Mouse (Mus musculus) liver, embryonic 12.5 days (tissue): ENCODE results near the gene Dock8. TPM values are rescaled to one million over a fixed set of nuclear protein-coding genes. Genes with fewer than 3 reads are reported as not detected.

Experiments used
- ATAC-seq: fragments of 200-750 bp; cut with Nextera tagmentation; 2 replicates; pipeline ENCODE4 v1.8.0; 2017; ENCODE audit warnings: moderate number of reproducible peaks, mild to moderate bottlenecking, moderate library complexity
- H3K27ac ChIP-seq: fragments of 300-500 bp; sonication (generic); 2 replicates; pipeline ENCODE4 v1.5.1; 2016; ENCODE audit warnings: mild to moderate bottlenecking
- H3K27me3 ChIP-seq: fragments of 300-500 bp; sonication (generic); replicated peaks from 2 replicates; pipeline ENCODE4 v1.6.1; 2016; ENCODE audit warnings: mild to moderate bottlenecking, moderate library complexity
- H3K36me3 ChIP-seq: fragments of 300-500 bp; sonication (generic); 2 replicates; pipeline ENCODE4 v1.6.1; 2016; ENCODE audit warnings: mild to moderate bottlenecking, moderate library complexity
- H3K4me1 ChIP-seq: fragments of 300-500 bp; sonication (generic); 2 replicates; pipeline ENCODE4 v1.6.1; 2016
- H3K4me2 ChIP-seq: fragments of 300-500 bp; sonication (generic); 2 replicates; pipeline ENCODE4 v1.6.1; 2016; ENCODE audit warnings: mild to moderate bottlenecking, moderate library complexity
- H3K4me3 ChIP-seq: fragments of 300-500 bp; sonication (generic); 2 replicates; pipeline ENCODE4 v1.5.1; 2016; ENCODE audit warnings: mild to moderate bottlenecking, moderate library complexity
- H3K9ac ChIP-seq: fragments of 300-500 bp; sonication (generic); 2 replicates; pipeline ENCODE4 v1.6.1; 2016; ENCODE audit warnings: mild to moderate bottlenecking, moderate library complexity
- H3K9me3 ChIP-seq: fragments of 300-500 bp; sonication (generic); replicated peaks from 2 replicates; pipeline ENCODE4 v1.6.1; 2016; ENCODE audit warnings: mild to moderate bottlenecking, moderate library complexity
- WGBS: fragments of 180-500 bp; shearing (Covaris S2); methylation state at CpG from one replicate; pipeline ENCODE4 v1.1.7; 2016; ENCODE audit not compliant: insufficient replicate concordance; 5-methylcytosine and 5-hydroxymethylcytosine counted together
- polyA plus RNA-seq: library from polyadenylated mRNA; unstranded; fragments of >200 nt; fragmentation: Nextera tagmentation; extraction: Ambion mirVana; gene quantifications from 2 replicates; pipeline ENCODE4 v1.2.1, GENCODE M21; 2016

The Dock8 gene
- polyA plus RNA-seq, 1 experiment from 2014 or later, result 11.0 TPM

DNA sequence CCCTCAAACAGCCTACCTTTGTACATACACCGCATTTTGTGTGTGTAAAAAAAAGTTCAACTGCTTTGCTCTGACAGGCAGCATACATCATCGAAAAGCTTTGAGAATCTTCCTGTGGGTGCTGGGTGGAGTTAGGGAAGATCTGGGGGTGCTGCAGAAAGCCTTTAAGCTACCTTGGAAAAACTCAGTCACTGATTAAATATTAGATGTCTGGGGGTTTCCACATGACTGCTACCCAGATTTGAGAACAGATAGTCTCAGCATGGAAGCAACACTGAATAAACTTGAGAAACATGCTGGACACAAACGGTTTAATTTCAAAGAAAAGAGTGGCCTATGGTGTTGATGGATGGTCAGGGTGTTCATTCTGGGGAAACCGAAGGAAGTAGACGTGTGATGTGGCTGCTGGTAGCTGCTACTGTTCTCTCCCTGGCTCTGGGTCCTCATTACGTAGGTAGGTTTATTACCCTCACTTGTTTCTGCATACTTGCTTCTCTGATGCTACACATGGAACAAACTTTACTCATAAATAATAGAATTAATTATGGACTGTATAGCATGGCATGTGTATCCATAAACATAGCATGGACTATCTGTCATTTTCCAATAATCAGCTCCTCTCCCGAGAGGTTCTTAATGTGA lies 15.4 kb upstream of the Dock8 start:
- WGBS, result 57% methylated on average over 7 of the region's 7 CpGs
- Histone ChIP-seq H3K9me3 (no peaks in the 10 kb centered on the region), H3K27ac (no peak overlapping the region), H3K4me2 (no peak overlapping the region), H3K36me3 (no peaks in the 10 kb centered on the region), H3K4me3 (no peak overlapping the region), H3K9ac (no peak overlapping the region), H3K27me3 (no peaks in the 10 kb centered on the region), H3K4me1 (peaks cover 20% of the 10 kb centered on the region)
- no peak for ATAC-seq

- ATAC-seq, result no peak
- no peak overlapping the region for H3K4me3 ChIP-seq
- H3K27ac ChIP-seq, result no peak overlapping the region
- no peaks in the 10 kb centered on the region for H3K27me3 ChIP-seq
- peaks cover 23% of the 10 kb centered on the region for H3K4me1 ChIP-seq
- WGBS, result 75% methylated on average over 2 of the region's 2 CpGs
- no peaks in the 10 kb centered on the region for H3K9me3 ChIP-seq
- H3K4me2 ChIP-seq, result no peak overlapping the region
- no peak overlapping the region for H3K9ac ChIP-seq
- no peaks in the 10 kb centered on the region for H3K36me3 ChIP-seq
Measured at GRCm38 (mm10) chr19:24985045-24985444, 14.3 kb upstream of the Dock8 start.

DNA sequence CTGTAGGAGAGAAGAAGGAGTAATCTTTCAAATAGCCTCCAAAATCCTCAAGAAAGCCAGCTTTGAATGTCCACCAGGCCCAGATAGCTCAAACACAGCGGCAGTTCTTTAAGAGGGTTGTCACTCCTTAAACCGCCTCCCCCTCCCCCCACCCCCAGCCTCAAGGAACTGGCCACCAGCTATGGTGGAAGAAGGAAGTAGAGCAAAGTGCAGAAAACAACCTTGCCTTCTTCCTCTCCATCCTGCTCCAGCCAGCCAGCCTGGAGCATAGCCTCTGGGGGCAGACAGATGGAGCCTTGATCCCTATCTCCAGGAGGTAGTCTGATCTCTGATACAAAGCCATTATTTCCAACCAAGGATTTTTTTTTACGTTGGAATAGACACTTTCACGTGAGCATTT lies 12.0 kb upstream of the Dock8 start:
- ATAC-seq, result no peak
- H3K4me2 ChIP-seq, result no peak overlapping the region
- no peaks in the 10 kb centered on the region for H3K36me3 ChIP-seq
- H3K9me3 ChIP-seq, result no peaks in the 10 kb centered on the region
- no peak overlapping the region for H3K4me3 ChIP-seq
- H3K27me3 ChIP-seq, result no peaks in the 10 kb centered on the region
- no peak overlapping the region for H3K27ac ChIP-seq
- peaks cover 26% of the 10 kb centered on the region for H3K4me1 ChIP-seq
- H3K9ac ChIP-seq, result no peak overlapping the region
- 30% methylated on average over 4 of the region's 4 CpGs for WGBS

DNA sequence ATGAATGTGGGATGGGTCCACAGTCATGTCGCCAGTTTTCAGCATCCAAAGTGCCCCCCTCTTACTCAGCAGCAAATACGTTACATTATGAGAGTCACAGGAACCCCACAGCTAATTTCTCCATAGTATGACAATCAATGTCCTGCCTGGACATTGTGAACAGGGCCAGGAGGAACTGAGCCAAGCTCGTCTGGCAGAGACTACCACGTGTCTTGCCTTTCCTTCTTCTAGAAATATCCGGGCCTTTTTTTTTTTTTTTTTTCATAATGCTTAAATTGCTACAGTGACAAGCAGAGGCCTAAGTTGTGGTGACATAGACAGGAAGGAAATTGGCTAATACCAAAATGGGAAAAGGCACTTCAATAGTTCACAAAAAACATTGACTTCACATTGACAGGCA lies 10.5 kb upstream of the Dock8 start:
- 44% methylated on average over 5 of the region's 5 CpGs for WGBS
- H3K27me3 ChIP-seq, result no peaks in the 10 kb centered on the region
- no peak overlapping the region for H3K4me3 ChIP-seq
- H3K4me1 ChIP-seq, result peaks cover 26% of the 10 kb centered on the region
- no peak overlapping the region for H3K4me2 ChIP-seq
- no peak overlapping the region for H3K9ac ChIP-seq
- no peak for ATAC-seq
- H3K27ac ChIP-seq, result no peak overlapping the region
- H3K9me3 ChIP-seq, result no peaks in the 10 kb centered on the region
- no peaks in the 10 kb centered on the region for H3K36me3 ChIP-seq

- H3K4me2 ChIP-seq, result peak overlapping the region; percentile 40
- peak overlapping the region; percentile 65 for H3K27ac ChIP-seq
- H3K9ac ChIP-seq, result no peak overlapping the region
- peaks cover 26% of the 10 kb centered on the region for H3K4me1 ChIP-seq
- no peaks in the 10 kb centered on the region for H3K27me3 ChIP-seq
- no peak overlapping the region for H3K4me3 ChIP-seq
- WGBS, result 20% methylated on average over 7 of the region's 7 CpGs
- peak; percentile 74 for ATAC-seq
- no peaks in the 10 kb centered on the region for H3K9me3 ChIP-seq
- no peaks in the 10 kb centered on the region for H3K36me3 ChIP-seq
Measured at GRCm38 (mm10) chr19:24990138-24990822, 9.1 kb upstream of the Dock8 start.

- WGBS, result 66% methylated on average over 6 of the region's 6 CpGs
Measured at GRCm38 (mm10) chr19:24993526-24993925, 5.8 kb upstream of the Dock8 start.

GRCm38 (mm10) chr19:24994900-24995299 lies 4.4 kb upstream of the Dock8 start:
- 17% methylated on average over 8 of the region's 8 CpGs for WGBS
- Histone ChIP-seq H3K9ac (no peak overlapping the region), H3K36me3 (no peaks in the 10 kb centered on the region), H3K9me3 (no peaks in the 10 kb centered on the region), H3K27ac (peak overlapping the region; percentile 10; the same call in 1 of the 2 replicates), H3K4me1 (peaks cover 46% of the 10 kb centered on the region), H3K4me3 (no peak overlapping the region), H3K4me2 (no peak overlapping the region), H3K27me3 (no peaks in the 10 kb centered on the region)
- ATAC-seq, result no peak

More at GRCm38 (mm10) chr19:24993526-24993925, 5.8 kb upstream of the Dock8 start:
- Histone ChIP-seq H3K27me3 (no peaks in the 10 kb centered on the region), H3K27ac (no peak overlapping the region), H3K4me3 (no peak overlapping the region), H3K4me1 (peaks cover 37% of the 10 kb centered on the region), H3K9me3 (no peaks in the 10 kb centered on the region), H3K4me2 (no peak overlapping the region), H3K36me3 (no peaks in the 10 kb centered on the region), H3K9ac (no peak overlapping the region)
- no peak for ATAC-seq

- Histone ChIP-seq H3K4me2 (no peak overlapping the region), H3K4me3 (no peak overlapping the region), H3K27me3 (peaks cover 8% of the 10 kb centered on the region; the same call in 1 of the 2 replicates), H3K36me3 (no peaks in the 10 kb centered on the region), H3K9me3 (no peaks in the 10 kb centered on the region), H3K4me1 (peaks cover 51% of the 10 kb centered on the region), H3K27ac (no peak overlapping the region), H3K9ac (no peak overlapping the region)
- no peak for ATAC-seq
- WGBS, result 34% methylated on average over 12 of the region's 12 CpGs
Measured at GRCm38 (mm10) chr19:24996815-24997704, 2.3 kb upstream of the Dock8 start.

DNA sequence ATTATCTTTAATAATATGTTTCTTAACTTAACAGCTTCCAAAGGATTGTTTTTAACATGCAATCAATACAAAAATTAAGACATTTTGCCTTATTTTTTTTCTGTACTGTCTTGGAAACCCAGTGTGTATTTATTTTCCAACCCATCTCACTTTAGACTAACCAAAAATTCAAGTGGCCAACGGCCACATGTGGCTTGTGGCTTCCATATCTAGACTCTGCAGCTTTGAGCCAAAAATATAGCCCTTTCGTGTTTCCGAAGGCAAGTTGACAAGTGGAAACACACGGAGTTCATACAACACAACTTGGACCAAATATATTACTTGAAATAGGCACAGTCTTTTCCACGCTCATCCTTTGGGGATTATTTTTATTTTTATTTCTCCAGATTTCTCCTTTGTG lies 773 bp upstream of the Dock8 start:
- H3K4me1 ChIP-seq, result peaks cover 64% of the 10 kb centered on the region
- peak overlapping the region; percentile 84 for H3K27ac ChIP-seq
- H3K9me3 ChIP-seq, result no peaks in the 10 kb centered on the region
- H3K4me2 ChIP-seq, result peak overlapping the region; percentile 91
- no peaks in the 10 kb centered on the region for H3K36me3 ChIP-seq
- peak overlapping the region; percentile 77 for H3K9ac ChIP-seq
- WGBS, result 13% methylated on average over 5 of the region's 5 CpGs
- peak; percentile 26; the same call in 1 of the 2 replicates for ATAC-seq
- H3K4me3 ChIP-seq, result peak overlapping the region; percentile 77
- H3K27me3 ChIP-seq, result peaks cover 8% of the 10 kb centered on the region; the same call in 1 of the 2 replicates

DNA sequence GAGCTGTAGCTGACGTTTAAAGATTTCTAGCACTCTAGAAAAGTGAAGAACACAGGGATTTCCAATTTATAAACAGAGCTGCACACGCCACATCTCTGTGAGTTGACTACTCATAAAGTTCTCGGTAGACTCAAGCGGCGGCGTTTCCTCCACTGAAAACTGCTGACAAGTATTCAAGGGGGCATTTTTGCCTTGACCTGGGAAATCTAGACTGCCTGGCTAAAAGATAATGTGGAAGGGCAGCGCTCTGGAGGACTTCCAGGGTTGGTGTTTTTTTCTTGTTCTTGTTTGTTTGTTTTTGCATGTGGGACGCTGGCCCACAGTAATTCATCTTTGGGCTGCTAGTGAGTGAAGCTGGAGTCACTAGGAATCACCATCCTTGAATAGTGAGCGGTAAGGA lies 819 bp downstream of the Dock8 start:
- WGBS, result 6% methylated on average over 9 of the region's 9 CpGs
- peak overlapping the region; percentile 91 for H3K4me2 ChIP-seq
- ATAC-seq, result no peak
- peak overlapping the region; percentile 77 for H3K4me3 ChIP-seq
- no peaks in the 10 kb centered on the region for H3K9me3 ChIP-seq
- H3K27ac ChIP-seq, result peak overlapping the region; percentile 84
- H3K9ac ChIP-seq, result peak overlapping the region; percentile 77
- peaks cover 73% of the 10 kb centered on the region for H3K4me1 ChIP-seq
- H3K27me3 ChIP-seq, result peaks cover 8% of the 10 kb centered on the region; the same call in 1 of the 2 replicates
- no peaks in the 10 kb centered on the region for H3K36me3 ChIP-seq

DNA sequence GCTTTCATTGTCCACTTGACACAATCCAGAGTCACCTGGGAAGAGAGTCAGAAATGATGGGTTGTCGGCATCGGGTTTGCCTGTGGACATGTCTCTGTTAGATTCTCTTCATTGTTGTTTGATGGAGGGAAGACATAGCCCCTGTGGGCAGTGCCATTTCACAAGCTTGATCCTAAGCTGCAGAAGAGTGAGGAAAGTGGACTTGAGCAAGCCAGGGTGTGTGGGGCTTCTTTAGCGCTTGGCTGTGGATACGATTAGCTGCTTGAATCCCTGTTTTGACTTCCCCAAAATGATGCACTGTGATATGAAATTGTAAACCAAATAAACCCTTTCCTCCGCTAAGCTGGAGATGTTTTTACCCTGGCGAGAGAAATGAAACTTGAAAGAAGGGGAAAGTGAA lies 2.7 kb downstream of the Dock8 start:
- H3K36me3 ChIP-seq, result no peaks in the 10 kb centered on the region
- H3K4me2 ChIP-seq, result peak overlapping the region; percentile 91
- H3K27ac ChIP-seq, result 0 out of 2 replicates have a peak overlapping the region, but pooled peaks have one; percentile 12
- 63% methylated on average over 6 of the region's 6 CpGs for WGBS
- peaks cover 8% of the 10 kb centered on the region; the same call in 1 of the 2 replicates for H3K27me3 ChIP-seq
- H3K4me3 ChIP-seq, result no peak overlapping the region
- H3K9me3 ChIP-seq, result no peaks in the 10 kb centered on the region
- peaks cover 76% of the 10 kb centered on the region for H3K4me1 ChIP-seq
- no peak for ATAC-seq
- H3K9ac ChIP-seq, result no peak overlapping the region
